Comparison of ENCODE assay signal across 23 mouse cellular contexts in the genomic region with DNA sequence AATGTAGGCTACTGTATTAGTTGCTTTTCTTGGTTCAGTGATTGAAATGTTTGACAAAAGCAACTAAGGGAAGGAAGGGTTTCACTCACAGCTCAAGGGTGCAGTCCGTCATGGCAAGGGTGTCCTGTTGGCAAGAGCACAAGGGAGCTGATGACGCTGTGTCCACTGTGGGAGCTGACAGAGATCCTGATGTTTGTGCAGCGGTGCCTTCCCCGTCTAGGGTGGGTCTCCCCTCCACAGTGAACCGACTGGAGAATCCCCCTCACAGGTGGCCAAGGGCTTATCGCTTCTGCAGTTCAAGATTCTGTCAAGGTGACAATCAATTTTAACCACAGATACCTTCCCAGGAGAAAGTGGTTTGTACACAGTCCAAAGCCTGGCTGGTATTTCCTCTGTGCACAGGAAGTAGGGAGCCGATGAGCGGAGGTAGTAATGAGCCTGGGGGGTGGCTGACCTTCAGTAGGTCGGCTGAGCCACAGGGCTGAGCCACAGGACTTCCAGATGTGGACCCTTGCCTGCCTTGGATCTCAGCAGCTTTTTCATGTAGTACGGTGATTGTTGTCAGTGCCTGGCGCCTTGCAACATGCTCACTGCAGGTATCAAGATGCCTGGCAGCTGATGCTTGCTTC. TPM values are rescaled to one million over a fixed set of nuclear protein-coding genes. Genes with fewer than 3 reads are reported as not detected.
A peak's percentile ranks its signal among the peaks of the same experiment; 100 is the strongest.
DNase-seq lines count a peak whose midpoint lies in the region; ATAC-seq lines count a peak whose summit lies in the region.
"Had no signal": no experiment of that assay in that cellular context is flagged by ENCODE, and none has a peak within 500 bp of the region (broad histone marks: within the 10 kb centered on the region; RNA-seq: fewer than 3 reads in every experiment).

No protein-coding gene starts in this region.

- peak; percentile 67 for DNase-seq in R1 (ENCODE audit: low read depth, low spot score)
- peak; percentile 64 for DNase-seq in adrenal gland, adult 2 months
- DNase-seq in thymus, postnatal 14 days = no peak
- DNase-seq in forebrain, embryonic 10.5 days (ENCODE audit: extremely low spot score, low spot score) = no peak
- DNase-seq: cerebellum, adult 9-10 months; gastrocnemius, postnatal 14 days; kidney, adult 18-20 months; left cerebral cortex, postnatal 4 days; liver, embryonic 13.5 days; lung, embryonic 14.5 days; lung, postnatal 36 days; midbrain, embryonic 14.5 days; thymus, postnatal 4 days had no signal

- H3K27ac ChIP-seq in intestine, embryonic 16.5 days (ENCODE audit: low read length) = no peak overlapping the region
- H3K27ac ChIP-seq in intestine, embryonic 15.5 days = no peak overlapping the region
- no peak overlapping the region for H3K27ac ChIP-seq in forebrain, embryonic 10.5 days
- H3K27ac ChIP-seq: embryonic facial prominence, embryonic 15.5 days; hindbrain, postnatal 0 days; liver, embryonic 13.5 days; neural tube, embryonic 12.5 days had no signal

- no peaks in the 10 kb centered on the region for H3K36me3 ChIP-seq in intestine, embryonic 16.5 days (ENCODE audit: control insufficient read depth, insufficient read depth, low read length)
- no peaks in the 10 kb centered on the region for H3K36me3 ChIP-seq in intestine, embryonic 15.5 days
- H3K36me3 ChIP-seq in forebrain, embryonic 10.5 days (replicated peaks) = peaks cover 3% of the 10 kb centered on the region; the same call in 1 of the 2 replicates
- H3K36me3 ChIP-seq: embryonic facial prominence, embryonic 15.5 days; liver, embryonic 13.5 days; neural tube, embryonic 12.5 days had no signal

- H3K9ac ChIP-seq in intestine, embryonic 16.5 days (ENCODE audit: low read depth, low read length) = no peak overlapping the region
- H3K9ac ChIP-seq in intestine, embryonic 15.5 days = no peak overlapping the region
- H3K9ac ChIP-seq: embryonic facial prominence, embryonic 15.5 days; liver, embryonic 13.5 days; lung, embryonic 14.5 days; neural tube, embryonic 12.5 days had no signal

- no peak overlapping the region for H3K4me2 ChIP-seq in intestine, embryonic 16.5 days (ENCODE audit: low read depth, low read length)
- no peak overlapping the region for H3K4me2 ChIP-seq in intestine, embryonic 15.5 days (replicated peaks)
- H3K4me2 ChIP-seq: embryonic facial prominence, embryonic 15.5 days; heart, embryonic 11.5 days; liver, embryonic 13.5 days; lung, embryonic 14.5 days; neural tube, embryonic 12.5 days had no signal

- H3K27me3 ChIP-seq in intestine, embryonic 16.5 days (replicated peaks; ENCODE audit: control insufficient read depth, insufficient read depth, low read length) = no peaks in the 10 kb centered on the region
- no peaks in the 10 kb centered on the region for H3K27me3 ChIP-seq in intestine, embryonic 15.5 days (replicated peaks)
- H3K27me3 ChIP-seq in forebrain, embryonic 10.5 days (ENCODE audit: poor library complexity, severe bottlenecking) = no peaks in the 10 kb centered on the region
- H3K27me3 ChIP-seq: embryonic facial prominence, embryonic 15.5 days; liver, embryonic 13.5 days; megakaryocyte, embryonic 14.5 days; neural tube, embryonic 12.5 days had no signal

- ATAC-seq in intestine, embryonic 16.5 days = 0 out of 2 replicates have a peak, but pooled peaks have one; percentile 16
- no peak for ATAC-seq in intestine, embryonic 15.5 days
- peak; percentile 42 to 49 for ATAC-seq in hematopoietic stem cell, adult 5-6 weeks (replicated peaks in 1 of 2; ENCODE audit: insufficient read depth in 1 of 2, low FRiP score in 2 of 2, low TSS enrichment in 1 of 2, low read depth in 1 of 2, poor library complexity in 2 of 2, severe bottlenecking in 2 of 2)
- ATAC-seq: forebrain, embryonic 16.5 days; hindbrain, postnatal 0 days had no signal

- WGBS in intestine, embryonic 16.5 days = 72% methylated on average over 11 of the region's 11 CpGs
- WGBS in intestine, embryonic 15.5 days = 68% methylated on average over 11 of the region's 11 CpGs
- 79% methylated on average over 11 of the region's 11 CpGs for WGBS in forebrain, embryonic 10.5 days

- no peaks in the 10 kb centered on the region for H3K9me3 ChIP-seq in intestine, embryonic 16.5 days (ENCODE audit: control insufficient read depth, low read length)
- no peaks in the 10 kb centered on the region for H3K9me3 ChIP-seq in intestine, embryonic 15.5 days
- no peaks in the 10 kb centered on the region for H3K9me3 ChIP-seq in forebrain, embryonic 10.5 days
- H3K9me3 ChIP-seq: embryonic facial prominence, embryonic 15.5 days; liver, embryonic 13.5 days; neural tube, embryonic 12.5 days had no signal

- peaks cover 4% of the 10 kb centered on the region; the same call in 1 of the 2 replicates for H3K4me1 ChIP-seq in intestine, embryonic 16.5 days (ENCODE audit: control insufficient read depth, insufficient read depth, low read length)
- 0 out of 2 replicates have a peak, but pooled peaks cover 3% of the 10 kb centered on the region for H3K4me1 ChIP-seq in intestine, embryonic 15.5 days (replicated peaks)
- H3K4me1 ChIP-seq in forebrain, embryonic 10.5 days = peaks cover 41% of the 10 kb centered on the region
- H3K4me1 ChIP-seq: embryonic facial prominence, embryonic 15.5 days; megakaryocyte, embryonic 14.5 days had no signal

- H3K4me3 ChIP-seq in intestine, embryonic 16.5 days (ENCODE audit: low read length) = no peak overlapping the region
- no peak overlapping the region for H3K4me3 ChIP-seq in intestine, embryonic 15.5 days (replicated peaks)
- no peak overlapping the region for H3K4me3 ChIP-seq in forebrain, embryonic 10.5 days
- H3K4me3 ChIP-seq: embryonic facial prominence, embryonic 15.5 days; liver, embryonic 13.5 days; megakaryocyte, embryonic 14.5 days; neural tube, embryonic 12.5 days had no signal

RNA-seq across cellular contexts. Expression of gene Ptprg, which starts 18.5 kb away (rescaled TPM):
- 14.3 and 14.7 TPM in 2 replicates for polyA plus RNA-seq in intestine, embryonic 16.5 days (2015; fragmentation: Nextera tagmentation; extraction: Ambion mirVana)
- 18.0 and 18.7 TPM in 2 replicates for polyA plus RNA-seq in intestine, embryonic 15.5 days (2015; fragmentation: Nextera tagmentation; extraction: Ambion mirVana)
- total RNA-seq in adrenal gland, adult 2 months (2021) = 100 to 1,000 TPM in 1 of 2 experiments, 10 to 100 TPM in 1; 92.6 to 116 TPM
- polyA plus RNA-seq in adrenal gland, adult 2 months (2012; rRNA removed) = 75.9 and 130 TPM in 2 replicates
- not detected in 2 replicates for total RNA-seq in hematopoietic stem cell, adult 5-6 weeks (2017)
- 37.0 and 38.6 TPM in 2 replicates for polyA plus RNA-seq in forebrain, embryonic 10.5 days (2016; fragmentation: Nextera tagmentation; extraction: Ambion mirVana)
- total RNA-seq: common myeloid progenitor, adult 5-6 weeks had no signal

Comparison
In these comparisons a context has a peak if more than half of its experiments do, and no peak if none do; other contexts are left out.
1. DNase-seq: peak in R1 (single experiment) and adrenal gland, adult 2 months (single experiment); none in thymus, postnatal 14 days (single experiment) and forebrain, embryonic 10.5 days (single experiment).